Mouse (Mus musculus) adrenal gland, postnatal 36 days (tissue): ENCODE measurements around the gene Spag5. TPM values are rescaled to one million over a fixed set of nuclear protein-coding genes. Genes with fewer than 3 reads are reported as not detected.

ENCODE experiments used
- DNase-seq, 2 experiments: peaks; one replicate each; pipeline ENCODE4 v3.0.0; 2021; ENCODE audit warnings: mixed read lengths in 1 of 2
- long read RNA-seq, 2 experiments: library from polyadenylated mRNA; stranded (forward); transcript quantifications; one replicate each; pipeline ENCODE4 v2.0.0; 2021; ENCODE audit warnings: borderline sequencing depth in 2 of 2
- total RNA-seq, 2 experiments: library from RNA; stranded (reverse); gene quantifications; 2 replicates each; pipeline ENCODE4 v1.2.3; 2021

Spag5 gene
- total RNA-seq = 1 to 10 TPM; 4.1 to 4.3 TPM
- long read RNA-seq, experiment 1, partial matches to known transcripts = 3 of 4 reads
- long read RNA-seq, experiment 1, other reads (novel, unspliced or antisense) = 1 of 4 reads
- long read RNA-seq, experiment 2 = 0 reads

DNA sequence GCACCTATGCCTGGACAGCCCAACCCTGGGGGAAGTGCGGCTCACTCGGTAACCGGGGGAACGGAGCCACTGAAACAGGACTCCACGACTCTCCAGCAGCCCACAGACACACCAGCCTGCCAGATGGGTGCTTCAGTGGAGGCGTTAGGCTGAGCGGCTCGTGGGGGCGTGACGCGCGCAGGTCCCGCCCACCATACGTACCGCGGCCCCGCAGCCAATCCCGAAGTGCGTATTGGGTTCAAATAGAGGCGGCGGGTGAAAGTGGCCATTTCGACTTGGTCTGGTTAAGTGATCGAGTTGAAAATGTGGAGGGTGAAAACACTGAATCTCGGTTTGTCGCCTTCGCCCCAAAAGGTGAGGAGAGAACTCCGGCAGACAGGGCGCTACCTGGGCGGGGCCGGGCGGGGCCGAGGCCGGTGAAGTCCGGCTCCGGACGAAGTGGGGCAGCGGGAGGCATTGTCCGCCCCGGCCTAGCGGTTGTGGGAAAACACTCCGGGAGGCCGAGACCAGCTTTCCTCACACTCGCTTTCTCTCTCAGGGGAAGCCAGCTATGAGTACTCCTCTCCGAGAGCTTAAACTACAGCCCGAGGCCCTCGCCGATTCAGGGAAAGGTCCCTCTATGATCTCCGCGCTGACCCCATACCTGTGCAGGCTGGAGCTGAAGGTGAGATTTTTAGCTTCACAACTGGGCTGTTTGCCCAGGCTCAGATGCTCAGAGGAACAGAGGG is at the start of gene Spag5:
Gene Spag5 (plus strand): TSS at position 173 of the 728 bp plus-strand sequence.
- peak; percentile 91 to 93 for DNase-seq

DNA sequence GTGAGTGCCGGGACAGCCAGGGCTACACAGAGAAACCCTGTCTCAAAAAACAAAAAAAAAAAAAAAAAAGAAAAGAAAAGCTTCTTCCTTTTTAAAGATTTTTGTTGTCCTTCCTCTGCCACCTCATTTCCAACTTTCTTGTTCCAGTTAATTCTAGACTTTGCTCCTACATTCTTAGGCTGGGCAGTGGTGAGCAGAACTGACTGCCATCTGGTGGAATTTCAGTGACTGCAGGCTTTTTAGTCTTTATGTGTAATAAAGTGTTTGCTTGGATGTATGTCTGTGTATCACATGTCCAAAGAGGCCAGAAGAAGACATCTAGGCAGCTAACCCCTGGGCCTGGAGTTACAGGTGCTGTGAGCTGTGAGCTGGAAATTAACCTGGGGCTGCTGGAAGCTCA is 44.7 kb upstream of the Spag5 start:
- no peak for DNase-seq

DNA sequence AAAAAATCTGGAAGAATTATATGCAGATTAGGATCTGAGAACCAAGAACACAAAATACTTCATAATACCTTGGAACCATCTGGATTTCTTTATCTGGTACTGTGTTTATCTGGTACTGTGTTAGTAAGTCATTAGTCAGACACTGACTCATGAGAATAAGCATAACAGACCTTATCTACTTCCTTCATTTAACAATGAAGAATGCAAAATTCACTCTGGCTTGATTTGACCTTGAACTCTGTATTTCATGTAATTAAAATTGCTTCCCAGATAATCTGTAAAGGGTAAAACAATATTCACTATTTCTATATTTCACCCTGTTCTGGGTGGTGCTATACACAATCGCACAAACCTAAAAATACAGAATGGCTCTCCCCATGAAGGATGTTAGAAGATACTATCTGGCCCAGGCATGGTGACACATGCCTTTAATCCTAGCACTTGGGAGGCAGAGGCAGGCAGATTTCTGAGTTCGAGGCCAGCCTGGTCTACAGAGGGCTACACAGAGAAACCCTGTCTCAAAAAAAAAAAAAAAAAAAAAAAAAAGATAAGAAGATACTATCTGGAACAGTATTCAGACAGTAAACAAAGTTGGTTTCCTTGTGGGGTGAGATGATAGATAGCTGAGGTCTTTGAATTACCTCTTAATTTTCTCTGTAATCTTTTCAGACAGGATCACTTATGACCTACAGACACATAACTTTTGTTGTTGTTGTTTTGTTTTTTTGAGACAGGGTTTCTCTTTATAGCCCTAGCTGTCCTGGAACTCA is 40.7 kb upstream of the Spag5 start:
- DNase-seq = no peak

DNA sequence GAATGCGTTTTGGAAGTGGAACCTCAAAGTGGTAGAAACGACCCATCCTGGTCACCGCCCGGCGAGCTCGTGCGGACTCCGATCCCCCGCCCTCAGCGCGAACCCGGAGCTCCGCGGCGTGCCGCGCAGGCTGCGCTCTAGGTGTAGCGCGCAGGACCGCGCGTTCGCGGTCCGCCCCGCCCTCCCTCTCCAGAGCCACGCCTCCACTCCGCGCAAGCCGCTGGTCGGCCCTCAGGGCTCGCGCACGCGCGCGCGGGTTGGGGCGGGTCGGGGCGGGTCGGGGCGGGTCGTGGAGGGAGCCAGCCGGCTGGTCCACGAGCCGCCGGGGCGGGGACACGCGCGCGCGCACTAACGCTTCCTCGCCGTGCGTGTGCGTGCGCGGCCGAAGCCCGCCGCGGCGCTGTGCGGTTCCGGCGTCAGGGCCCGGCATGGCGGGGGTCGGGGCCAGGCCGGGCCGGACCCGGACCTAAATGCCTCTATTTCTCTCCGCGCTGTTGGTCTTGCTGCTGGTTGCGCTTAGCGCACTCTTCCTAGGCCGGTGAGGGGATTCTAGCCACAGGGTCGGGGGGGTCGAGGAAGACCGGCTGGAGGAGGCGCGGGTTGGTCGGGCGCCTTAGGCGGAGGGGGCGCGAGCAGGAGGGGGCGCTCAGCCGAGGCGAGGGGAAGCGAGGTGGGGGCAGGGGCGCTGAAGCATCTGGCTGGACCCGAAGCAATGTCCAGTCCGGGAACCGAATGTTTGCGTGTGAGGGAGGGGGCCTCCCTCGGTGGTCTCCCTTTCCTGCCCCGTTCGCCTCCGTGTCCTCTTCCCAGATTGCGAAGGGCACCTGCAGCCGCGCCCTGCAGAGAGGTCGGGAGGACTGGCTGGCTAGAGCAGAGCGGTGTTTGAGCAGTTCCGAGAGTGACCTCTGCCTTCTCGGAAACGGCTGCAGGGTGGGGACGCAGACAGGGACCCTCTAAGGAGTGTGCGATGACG is 39.7 kb upstream of the Spag5 start, which contains the start of gene 2610507B11Rik:
Gene 2610507B11Rik (plus strand): TSS at position 373 of the 973 bp plus-strand sequence.
- DNase-seq = peak; percentile 94 to 98

DNA sequence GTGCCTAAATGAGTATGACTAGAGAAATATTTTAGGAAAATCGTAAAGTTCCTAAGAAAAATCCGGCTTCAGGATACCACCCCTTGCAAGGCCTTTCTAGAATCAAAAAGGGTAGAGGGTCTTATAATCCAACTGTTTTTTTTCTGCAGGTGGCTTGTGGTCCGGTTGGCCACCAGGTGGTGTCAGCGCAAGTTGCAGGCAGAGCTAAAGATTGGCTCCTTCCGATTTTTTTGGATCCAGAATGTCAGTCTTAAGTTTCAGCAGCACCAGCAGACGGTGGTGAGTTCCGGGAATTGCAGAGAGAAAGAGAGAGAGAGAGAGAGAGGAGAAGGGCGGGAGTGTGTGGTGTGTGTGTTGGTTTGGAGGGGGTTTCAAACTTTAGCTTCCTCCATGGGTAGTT is 38.8 kb upstream of the Spag5 start:
- peak; percentile 53 to 72 for DNase-seq

DNA sequence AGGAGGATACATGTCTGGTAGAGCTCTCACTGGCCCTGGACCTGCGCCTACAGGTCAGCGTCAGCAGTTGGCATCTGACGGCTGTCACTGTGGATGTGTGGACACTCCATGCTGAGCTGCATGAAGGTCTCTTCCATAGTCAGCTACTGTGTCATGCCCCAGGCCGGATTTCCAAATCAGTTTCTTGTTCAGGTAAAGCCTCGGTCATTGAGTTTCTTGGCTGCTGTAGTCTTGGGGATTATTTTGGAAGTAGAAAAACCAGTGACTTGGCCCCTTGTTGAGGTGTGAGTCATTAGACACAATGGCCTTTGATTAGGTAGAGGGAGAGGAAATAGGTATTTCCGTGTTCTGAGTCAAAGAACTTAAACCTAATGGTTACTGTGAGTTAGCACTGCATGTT is 35.8 kb upstream of the Spag5 start:
- no peak for DNase-seq

DNA sequence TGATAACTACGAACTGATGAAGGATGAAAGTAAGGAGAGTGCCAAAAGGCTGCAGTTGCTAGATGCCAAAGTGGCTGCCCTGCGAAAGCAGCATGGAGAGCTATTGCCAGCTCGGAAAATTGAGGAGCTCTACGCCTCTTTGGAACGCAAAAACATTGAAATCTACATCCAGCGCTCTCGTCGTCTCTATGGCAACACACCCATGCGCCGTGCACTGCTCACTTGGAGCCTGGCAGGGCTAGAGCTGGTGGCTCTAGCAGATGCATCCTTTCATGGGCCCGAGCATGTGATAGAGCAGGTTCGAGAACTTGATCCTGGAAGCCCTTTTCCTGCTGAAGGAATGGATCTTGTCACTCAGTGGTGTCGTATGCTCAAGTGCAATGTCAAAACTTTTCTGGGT is 29.3 kb upstream of the Spag5 start:
- DNase-seq = no peak

DNA sequence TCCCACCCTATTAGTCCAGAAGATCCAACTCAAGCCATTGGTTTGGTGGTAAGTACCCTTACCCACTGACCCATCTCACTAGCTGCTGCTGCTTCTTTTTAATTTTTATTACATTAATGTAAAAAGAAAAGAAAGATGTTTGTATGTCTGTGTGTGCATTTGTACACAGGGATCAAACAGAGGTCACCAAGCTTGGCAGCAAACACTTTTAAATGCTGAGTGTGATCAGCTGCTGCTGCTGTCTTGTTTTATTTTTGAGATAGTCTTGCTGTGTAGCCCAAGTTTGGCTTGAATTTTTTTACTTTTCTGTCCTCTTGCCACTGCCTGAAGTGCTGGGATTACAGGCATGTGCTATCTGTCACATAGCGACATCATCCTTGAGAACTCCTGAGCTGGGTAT is 25.7 kb upstream of the Spag5 start:
- DNase-seq = no peak

DNA sequence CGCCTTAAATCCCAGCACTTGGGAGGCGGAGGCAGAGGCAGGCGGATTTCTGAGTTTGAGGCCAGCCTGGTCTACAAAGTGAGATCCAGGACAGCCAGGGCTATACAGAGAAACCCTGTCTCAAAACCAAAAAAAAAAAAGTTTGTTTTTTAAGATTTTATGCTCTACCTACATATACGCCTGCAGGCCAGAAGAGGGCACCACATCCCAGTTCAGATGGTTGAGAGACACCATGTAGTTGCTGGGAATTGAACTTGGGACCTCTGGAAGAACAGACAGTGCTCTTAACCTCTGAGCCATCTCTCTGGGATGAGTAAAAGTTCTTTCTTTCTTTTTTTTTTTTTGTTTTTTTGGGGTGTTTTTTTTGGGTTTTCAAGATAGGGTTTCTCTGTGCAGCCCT is 25.2 kb upstream of the Spag5 start:
- DNase-seq = peak in 1 of 2 experiments; percentile 19

DNA sequence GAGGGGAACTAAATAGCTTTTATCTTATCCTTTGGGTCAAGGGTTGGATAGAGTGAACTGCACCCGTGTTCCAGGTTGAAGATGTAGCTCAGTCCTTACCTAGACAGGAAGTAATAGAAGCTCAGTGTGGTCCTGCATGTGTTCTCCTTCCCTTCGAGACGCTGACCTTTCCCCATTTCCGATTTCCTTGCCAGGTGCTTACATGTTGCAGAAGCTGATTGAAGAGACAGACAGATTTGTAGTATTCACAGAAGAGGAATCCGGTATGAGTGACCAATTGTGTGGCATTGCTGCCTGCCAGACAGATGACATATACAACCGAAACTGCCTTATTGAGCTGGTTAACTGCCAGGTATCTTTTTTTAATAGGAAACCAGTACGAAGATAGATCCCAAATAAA is 22.5 kb upstream of the Spag5 start:
- DNase-seq = no peak

DNA sequence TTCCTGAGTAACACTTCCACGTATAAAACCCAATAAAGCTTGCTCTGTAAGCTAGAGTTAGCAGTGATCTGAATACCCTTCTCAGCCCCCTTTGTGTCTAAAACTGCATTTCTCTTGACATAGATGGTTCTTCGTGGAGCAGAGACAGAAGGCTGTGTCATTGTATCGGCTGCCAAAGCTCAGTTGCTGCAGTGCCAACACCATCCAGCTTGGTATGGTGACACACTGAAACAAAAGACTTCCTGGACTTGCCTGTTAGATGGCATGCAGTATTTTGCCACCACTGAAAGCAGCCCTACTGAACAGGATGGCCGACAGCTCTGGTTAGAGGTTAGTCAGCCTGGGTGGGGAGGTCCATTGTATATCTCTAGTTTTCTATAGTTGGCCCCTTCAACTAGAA is 21.7 kb upstream of the Spag5 start:
- no peak for DNase-seq

DNA sequence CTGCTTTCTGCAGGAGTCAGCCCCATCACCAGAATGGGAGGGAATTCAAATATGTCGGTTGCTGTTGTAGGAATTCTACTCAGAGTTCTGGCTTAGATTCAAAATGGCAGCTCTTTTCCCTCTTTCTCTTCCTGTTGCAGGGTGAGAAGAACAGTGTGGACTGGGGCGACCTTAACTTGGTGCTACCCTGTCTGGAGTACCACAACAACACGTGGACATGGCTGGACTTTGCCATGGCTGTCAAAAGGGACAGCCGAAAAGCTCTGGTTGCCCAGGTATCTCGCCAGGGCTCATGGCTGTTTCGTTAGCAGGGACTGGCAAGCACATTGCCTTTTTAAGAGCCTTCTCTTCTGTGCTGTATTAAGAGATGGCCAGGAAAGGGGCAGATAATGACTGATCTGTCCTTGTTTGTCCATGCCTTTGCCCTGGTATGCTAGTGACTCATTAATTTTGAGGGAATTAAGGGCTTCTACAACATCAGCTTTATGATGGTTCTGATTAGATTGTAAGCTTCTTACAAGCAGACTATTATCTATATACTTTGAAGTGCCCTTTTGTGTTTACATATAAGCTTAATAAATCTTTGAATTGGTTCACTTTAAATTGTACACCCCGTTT is 12.1 kb upstream of the Spag5 start:
- DNase-seq = no peak

DNA sequence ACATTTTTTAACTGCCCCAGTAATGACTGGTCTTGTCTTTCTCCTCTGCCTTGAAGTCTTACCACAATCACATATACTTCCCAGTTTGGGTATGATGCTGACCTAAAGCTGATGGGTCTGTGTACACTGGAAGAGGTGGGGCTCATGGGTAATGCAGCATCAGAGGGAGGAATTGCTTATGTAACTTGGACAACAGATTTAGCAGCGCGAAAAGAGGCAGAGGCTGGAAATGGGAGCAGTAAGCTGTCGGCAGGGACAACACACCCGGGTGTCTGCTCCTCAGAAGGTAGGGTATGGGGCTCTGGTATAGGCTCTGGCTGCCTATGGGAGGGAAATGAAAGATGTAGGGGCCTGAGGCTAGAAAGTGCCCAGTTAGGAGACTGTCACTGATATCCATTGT is 10.7 kb upstream of the Spag5 start, which contains the start of gene BC030499:
Gene BC030499 (plus strand): TSS at position 188 of the 400 bp plus-strand sequence.
- no peak for DNase-seq

DNA sequence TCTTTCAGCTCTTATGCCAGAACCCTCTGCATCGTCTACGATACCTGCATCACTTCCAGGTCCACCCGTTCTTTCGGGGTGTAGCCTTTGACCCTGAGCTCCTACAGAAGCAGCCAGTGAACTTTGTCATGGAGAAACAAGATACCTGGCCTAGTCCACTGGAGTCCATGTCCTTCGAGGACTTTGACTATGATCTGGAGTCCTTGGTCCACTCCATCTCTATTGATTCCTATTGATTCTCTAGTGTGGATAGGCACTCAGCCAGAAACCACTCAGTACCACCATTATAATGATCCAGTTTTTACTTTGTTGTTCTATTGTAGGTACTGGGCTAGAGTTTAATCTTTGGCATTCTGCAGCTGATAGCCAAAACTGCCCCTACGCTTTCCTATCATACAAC is 6.7 kb upstream of the Spag5 start:
- DNase-seq = no peak

DNA sequence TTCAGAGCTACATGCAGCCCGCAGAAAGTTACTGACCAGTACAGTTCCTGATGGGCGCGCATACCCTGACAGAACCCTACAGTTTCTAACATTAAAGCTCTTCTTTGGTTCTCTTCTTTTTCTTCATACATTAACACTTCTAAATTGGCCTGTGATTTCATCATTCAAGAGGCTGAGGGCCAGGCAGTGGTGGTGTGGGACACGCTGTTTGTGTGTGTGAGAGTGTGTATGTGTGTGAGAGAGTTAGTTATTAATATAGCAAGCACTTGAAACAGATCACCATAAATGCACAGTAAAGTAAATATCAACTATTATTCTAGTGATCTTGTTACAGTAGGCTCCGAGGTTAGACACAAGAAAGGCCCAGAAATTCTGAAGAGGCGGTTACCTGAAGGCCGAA is 412 bp upstream of the Spag5 start:
- no peak for DNase-seq

DNA sequence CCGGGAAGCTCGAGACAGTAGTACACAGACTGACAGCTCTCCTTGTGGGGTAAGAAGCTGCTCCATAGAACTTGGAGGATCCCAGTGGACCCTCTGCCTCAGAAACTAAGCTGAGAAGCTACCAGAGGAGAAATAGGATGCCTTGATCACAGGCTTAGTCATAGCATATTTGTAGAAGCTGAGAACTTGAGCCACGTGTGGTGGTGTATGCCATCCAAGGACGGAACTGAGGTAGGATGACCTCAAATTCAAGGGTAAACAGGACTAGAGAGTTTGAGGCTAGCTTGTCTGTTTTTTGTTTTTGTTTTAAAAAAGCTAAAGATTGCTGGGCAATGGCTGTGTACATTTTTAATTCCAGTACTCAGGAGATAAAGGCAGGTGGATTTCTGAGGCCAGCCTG is 3.9 kb downstream of the Spag5 start:
- peak in 1 of 2 experiments; percentile 24 for DNase-seq

DNA sequence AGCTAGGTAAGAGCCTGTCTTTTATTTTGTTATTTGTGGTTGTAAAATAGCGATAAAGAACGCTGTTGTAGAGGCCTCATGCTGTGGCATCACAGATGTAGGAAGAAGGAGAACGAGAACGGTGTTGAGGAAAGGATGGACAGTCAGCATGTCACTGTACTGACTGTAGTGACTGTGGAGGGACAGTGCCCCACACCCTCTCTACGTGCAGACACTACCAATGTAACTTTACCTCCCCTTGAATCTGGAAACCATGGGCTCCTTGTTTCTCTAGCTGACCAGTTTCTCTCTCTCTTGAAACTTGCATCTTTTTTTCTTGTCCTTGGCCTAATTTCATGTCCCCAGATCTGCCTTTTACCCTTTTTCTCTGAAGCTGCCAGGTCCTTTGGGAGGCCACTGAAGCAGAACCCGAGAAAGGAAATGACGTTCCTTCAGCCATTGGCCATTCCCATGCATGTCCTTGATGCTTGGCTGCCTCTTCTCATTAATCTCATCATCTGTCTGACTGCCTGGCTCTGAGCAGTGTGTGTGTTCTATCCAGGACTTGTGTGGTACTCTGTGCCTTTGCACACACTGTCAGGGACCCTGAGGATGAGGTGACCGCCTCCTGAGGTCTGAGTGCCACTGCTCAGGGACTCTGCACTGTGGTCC is 9.7 kb downstream of the Spag5 start:
- peak; percentile 45 to 51 for DNase-seq

DNA sequence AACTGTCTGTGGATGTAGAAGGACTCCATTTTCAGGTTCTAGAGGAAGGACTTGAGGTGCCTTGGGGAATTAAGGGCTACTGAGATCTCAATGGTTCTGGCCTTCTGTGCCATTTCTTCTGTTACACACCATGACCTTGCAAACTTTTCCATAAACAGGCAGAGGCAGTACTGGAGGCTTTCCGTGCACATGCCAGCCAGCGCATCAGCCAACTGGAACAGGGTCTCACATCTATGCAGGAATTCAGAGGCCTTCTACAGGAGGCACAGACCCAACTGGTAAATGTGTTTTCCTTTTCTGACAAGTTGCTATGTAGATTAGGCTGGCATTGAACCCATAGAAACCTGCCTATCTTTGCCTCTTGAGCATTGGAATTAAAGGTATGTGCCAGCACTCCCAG is 12.3 kb downstream of the Spag5 start:
- DNase-seq = peak; percentile 41 to 47

DNA sequence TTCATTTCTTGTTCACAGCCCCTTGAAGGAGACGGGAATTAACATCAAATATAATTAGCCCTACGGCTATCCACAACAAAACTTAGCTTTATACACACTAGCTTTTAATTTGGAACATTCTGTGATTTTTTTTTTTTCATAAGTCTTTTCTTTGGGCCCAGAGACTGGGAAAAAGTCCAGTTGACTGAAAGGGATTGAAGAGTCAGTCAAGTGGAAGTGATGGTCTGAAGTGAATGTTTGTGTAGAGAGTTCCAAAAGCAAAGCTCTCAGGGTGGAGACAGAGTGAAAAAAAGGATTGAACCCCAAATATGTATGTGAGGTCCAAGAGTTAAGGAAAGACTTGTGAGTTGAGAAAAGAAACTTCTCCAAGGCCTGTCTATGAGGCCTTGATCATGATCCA is 17.1 kb downstream of the Spag5 start:
- DNase-seq = no peak

DNA sequence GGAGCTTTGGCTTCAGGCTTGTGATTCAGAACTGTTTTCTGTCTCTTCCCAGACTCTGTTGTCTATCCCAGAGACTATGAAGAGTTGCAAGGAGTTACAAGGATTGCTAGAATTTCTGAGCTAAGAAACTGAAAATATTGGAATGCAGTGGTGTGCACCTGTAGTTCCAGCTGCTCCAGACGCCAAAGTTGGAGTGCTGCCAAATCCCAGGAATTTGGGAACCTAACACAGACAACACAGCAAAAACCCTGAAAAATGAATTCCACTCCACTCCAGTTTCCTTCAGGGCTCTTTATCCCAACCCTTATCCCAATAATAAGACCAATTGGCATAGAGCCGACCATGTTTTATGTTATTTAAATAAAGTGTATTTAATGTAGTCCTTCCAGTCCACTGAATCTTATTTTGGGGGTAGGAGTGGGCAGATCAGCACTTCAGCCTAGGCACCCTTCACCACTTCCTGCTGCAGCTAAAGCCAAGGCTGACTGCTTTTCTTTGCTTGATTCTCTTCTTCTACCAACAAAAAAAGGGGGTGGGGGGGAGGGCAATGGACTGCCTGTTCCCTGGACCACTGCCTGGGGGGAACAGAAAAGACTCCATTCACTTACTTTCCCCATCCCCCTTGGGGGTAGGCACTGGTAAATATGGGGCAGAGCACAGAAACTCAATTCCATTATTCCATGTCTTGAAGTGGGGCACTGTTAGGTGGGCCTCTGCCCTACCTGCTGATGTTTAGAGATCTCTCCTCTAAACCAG is 20.9 kb downstream of the Spag5 start:
- DNase-seq = no peak
